Mouse (Mus musculus): ENCODE measurements around the gene Chrm3. TPM values are rescaled to one million over a fixed set of nuclear protein-coding genes. Genes with fewer than 3 reads are reported as not detected.

Gene Chrm3
- total RNA-seq, 2 experiments from 2014 or later: 0.52 TPM; not detected in 1

DNA sequence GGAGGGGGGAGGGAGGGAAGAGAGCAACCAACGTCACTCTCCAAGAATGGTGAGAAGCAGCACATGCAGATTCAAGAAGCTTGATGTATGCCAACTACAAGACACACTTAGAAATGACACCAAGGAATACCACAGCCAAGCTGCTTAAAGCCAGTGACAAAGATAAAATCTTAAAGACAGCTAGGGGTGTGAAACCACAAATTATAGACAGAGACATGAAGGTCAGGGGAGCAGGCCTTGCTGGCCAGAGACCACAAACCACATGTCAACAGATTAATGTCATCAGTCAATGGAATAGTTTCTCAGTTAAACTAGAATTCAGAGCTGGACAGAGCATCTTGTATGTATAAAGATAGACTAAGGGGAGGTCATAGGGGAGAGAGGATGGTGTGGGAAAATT lies 341.4 kb downstream of the Chrm3 start:
- peak; percentile 52 for ATAC-seq (replicated peaks; ENCODE audit: poor library complexity, severe bottlenecking)

- ATAC-seq (replicated peaks; ENCODE audit: poor library complexity, severe bottlenecking): no peak
Observed at GRCm38 (mm10) chr13:10002916-10003315, 357.7 kb downstream of the Chrm3 start.

GRCm38 (mm10) chr13:9997664-9998328 lies 362.9 kb downstream of the Chrm3 start:
- ATAC-seq (replicated peaks; ENCODE audit: poor library complexity, severe bottlenecking): no peak

- no peak for ATAC-seq (replicated peaks; ENCODE audit: poor library complexity, severe bottlenecking)
Observed at GRCm38 (mm10) chr13:9995852-9996251, 364.8 kb downstream of the Chrm3 start.

DNA sequence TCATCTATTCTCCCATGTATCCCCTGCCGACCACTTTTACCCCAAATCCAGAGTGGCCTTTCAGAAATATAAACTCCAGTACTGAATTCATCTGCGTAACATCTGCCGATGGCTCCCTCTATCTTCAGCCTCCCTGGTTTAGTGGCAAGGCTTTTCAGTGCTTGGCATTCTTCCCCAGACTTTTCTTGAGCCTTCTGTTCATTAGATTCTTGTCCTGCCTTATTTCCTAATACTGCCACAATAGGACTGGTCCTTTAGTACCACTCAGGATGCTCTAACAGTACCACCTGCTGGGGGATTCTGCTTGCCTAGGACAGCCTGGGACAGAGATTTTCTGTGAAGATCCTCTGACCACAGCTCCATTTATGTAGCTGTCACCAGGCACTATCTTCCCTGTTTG lies 367.1 kb downstream of the Chrm3 start:
- ATAC-seq (replicated peaks; ENCODE audit: poor library complexity, severe bottlenecking): no peak

GRCm38 (mm10) chr13:9992640-9993039 lies 368.0 kb downstream of the Chrm3 start:
- no peak for ATAC-seq (replicated peaks; ENCODE audit: poor library complexity, severe bottlenecking)

- peak; percentile 99 for ATAC-seq (replicated peaks; ENCODE audit: poor library complexity, severe bottlenecking)
Observed at GRCm38 (mm10) chr13:9985648-9986047, 375.0 kb downstream of the Chrm3 start.

GRCm38 (mm10) chr13:9983293-9983692 lies 377.4 kb downstream of the Chrm3 start:
- no peak for ATAC-seq (replicated peaks; ENCODE audit: poor library complexity, severe bottlenecking)

DNA sequence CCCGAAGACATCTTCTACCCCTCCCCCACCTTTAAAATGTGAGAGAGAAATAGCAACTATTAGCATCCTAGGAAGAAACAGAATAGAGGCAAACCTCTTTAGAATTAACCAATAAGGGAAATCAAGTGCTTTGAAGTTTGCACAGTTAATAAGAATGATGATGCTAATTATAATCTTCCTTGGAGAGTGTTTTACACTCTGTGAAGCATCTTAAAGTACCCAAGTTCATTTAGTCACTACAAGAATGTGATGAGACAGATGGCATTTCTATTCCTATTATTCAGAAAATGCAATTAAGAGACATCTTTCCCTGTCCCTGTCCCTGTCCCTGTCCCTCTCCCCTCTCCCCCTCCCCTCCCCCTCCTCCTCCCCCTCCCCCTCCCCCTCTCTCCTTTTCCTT lies 382.9 kb downstream of the Chrm3 start:
- ATAC-seq (replicated peaks; ENCODE audit: poor library complexity, severe bottlenecking): no peak

- no peak for ATAC-seq (replicated peaks; ENCODE audit: poor library complexity, severe bottlenecking)
Observed at GRCm38 (mm10) chr13:9973742-9974321, 386.8 kb downstream of the Chrm3 start.

DNA sequence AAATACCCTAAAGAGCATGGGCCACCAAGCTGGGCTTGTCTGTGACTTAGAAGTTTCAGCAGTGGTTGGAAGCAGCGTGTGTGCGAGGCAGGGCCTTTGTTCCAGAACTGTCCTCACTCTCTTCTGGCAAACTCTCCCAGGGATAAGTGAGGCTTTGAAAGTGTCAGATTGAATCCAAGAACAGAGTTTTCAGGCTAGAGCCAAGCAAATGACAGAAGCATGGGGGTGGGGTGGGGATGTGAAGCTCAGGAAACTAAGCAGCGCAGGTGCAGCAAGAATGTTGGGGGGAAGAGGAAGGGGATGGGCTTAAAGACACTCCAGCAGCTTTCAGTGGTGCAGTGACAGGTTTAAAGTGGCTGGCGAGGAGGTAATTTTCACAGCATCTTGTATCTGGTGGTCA lies 388.8 kb downstream of the Chrm3 start:
- ATAC-seq (replicated peaks; ENCODE audit: poor library complexity, severe bottlenecking): no peak

- ATAC-seq (replicated peaks; ENCODE audit: poor library complexity, severe bottlenecking): no peak
Observed at GRCm38 (mm10) chr13:9952619-9953018, 408.0 kb downstream of the Chrm3 start.

DNA sequence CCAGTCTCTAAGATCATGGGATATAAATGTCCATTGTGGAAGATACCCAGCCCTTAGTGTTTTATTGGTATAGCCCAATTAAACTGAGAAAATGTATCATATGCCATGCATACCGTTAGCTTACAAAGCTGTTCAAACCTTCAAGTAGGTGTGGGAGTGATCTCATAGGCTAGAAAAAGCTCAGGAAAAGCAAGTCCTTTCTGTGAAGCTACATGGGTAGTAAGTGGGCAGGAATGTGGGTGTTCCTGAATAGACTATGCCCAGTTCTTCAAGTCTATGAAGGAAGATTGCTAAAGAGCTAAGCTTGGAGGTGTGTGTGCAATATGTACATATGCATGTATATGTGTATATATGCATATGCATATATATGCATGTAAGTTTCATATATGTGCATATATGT lies 409.3 kb downstream of the Chrm3 start:
- no peak for ATAC-seq (replicated peaks; ENCODE audit: poor library complexity, severe bottlenecking)

- no peak for ATAC-seq (replicated peaks; ENCODE audit: poor library complexity, severe bottlenecking)
Observed at GRCm38 (mm10) chr13:9949091-9949490, 411.6 kb downstream of the Chrm3 start.

DNA sequence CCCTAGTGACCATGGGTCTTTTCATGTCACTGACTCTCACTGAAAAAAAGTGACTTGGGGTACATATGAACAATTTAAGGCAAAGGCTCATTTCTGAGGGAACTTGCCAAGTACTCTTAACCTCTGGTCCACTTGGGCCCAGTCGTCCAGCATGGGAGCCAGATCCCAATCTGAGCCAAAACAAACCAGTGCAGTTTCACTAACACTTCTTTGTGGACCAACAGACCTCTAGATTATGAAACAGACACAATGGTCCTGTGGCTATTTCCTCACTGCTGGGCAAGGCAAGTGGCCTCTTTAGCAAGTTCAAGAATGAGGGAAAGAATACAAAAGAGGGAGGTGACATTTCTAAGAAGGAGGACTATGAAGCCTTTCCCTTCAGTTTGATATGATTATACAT lies 420.5 kb downstream of the Chrm3 start:
- no peak for ATAC-seq (replicated peaks; ENCODE audit: poor library complexity, severe bottlenecking)

GRCm38 (mm10) chr13:9938798-9939485 lies 421.7 kb downstream of the Chrm3 start:
- ATAC-seq (replicated peaks; ENCODE audit: poor library complexity, severe bottlenecking): no peak

DNA sequence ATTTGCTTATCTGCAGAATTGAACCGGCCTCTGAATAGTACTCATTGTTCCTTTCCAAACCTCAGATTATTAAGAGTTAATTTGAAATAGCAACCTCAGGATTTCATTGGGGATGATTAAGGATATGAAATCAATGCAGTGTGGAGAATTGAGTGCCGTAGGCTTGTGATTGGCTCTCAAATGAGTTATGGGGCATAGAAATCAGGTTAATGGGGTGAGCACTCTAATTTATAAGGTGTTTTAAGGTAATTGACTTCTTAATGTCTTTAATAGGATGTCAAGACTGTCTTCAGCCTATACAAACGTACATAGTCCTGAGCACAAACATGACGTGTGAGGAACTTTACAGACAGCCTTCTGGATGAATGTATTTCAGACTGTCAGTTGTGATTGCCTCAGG lies 427.9 kb downstream of the Chrm3 start:
- ATAC-seq (replicated peaks; ENCODE audit: poor library complexity, severe bottlenecking): no peak

GRCm38 (mm10) chr13:9930606-9931005 lies 430.0 kb downstream of the Chrm3 start:
- no peak for ATAC-seq (replicated peaks; ENCODE audit: poor library complexity, severe bottlenecking)

DNA sequence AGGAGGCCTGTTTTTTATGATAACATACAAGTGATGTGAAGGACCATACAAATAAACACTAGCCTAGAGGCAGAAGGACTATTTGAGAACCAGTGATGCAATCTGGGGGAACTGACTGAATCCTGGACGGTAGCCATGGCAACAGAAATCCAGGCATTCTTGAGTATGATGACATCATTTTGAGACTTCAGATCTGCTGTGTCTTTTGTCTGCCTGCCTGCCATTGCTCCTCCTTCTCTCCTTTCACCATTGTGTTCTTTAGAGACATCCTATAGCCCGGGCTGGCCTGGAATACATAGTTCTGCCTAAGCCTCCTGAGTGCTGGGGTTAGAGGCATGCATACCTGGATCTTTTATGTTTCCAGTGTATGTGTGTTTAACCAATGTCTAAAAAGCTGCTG lies 430.7 kb downstream of the Chrm3 start:
- ATAC-seq (replicated peaks; ENCODE audit: poor library complexity, severe bottlenecking): no peak

DNA sequence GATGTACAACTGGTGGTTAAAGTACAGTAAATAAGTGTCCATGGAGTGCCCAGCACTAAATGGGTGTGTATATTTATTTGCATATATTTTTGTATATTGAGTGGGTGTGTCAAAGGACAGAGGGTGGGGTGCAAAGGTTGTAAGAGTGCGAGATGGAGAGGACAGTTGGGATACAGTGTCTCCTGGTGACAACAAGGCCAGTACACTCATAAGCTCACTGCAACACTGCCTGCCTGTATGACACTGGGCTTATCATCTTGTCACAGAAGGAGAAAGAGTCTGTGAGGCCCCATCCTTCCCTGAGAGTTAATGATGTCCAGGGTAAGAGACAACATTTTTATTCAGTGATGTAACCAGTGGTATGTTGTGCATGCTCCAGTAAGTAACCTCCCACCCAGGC lies 439.5 kb downstream of the Chrm3 start:
- ATAC-seq (replicated peaks; ENCODE audit: poor library complexity, severe bottlenecking): no peak

- ATAC-seq (replicated peaks; ENCODE audit: poor library complexity, severe bottlenecking): no peak
Observed at GRCm38 (mm10) chr13:9912697-9913096, 447.9 kb downstream of the Chrm3 start.

- no peak for ATAC-seq (replicated peaks; ENCODE audit: poor library complexity, severe bottlenecking)
Observed at GRCm38 (mm10) chr13:9908707-9909106, 451.9 kb downstream of the Chrm3 start.

All from granulocyte monocyte progenitor cell, adult 5-6 weeks (primary cell).